Comparison of ENCODE assay signal across 8 mouse cellular contexts in the genomic region with DNA sequence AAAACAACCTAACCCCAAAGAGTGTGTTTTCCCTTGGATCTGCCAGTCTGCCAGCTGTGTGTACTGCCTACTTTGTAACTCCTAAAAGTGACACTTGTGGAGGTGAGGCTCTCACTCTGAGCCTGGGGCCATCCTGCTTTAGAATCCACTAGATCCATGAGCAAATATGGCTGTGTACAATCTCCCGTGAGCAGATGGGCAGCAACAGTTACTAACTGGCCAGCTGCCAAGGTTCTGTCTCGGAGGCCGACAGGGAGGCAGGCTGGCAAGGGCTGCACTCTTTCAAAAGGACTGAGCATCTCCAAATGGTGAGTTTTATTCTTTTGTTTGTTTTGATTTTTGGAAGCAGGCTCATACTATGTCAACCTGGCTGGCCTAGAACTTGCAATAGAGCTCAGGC. TPM values are rescaled to one million over a fixed set of nuclear protein-coding genes. Genes with fewer than 3 reads are reported as not detected.
DNase-seq lines count a peak whose midpoint lies in the region.

No protein-coding gene starts in this region.

- intact Hi-C loops in heart, postnatal 10 days (cut with DNase I) = no loop called here

- DNase-seq in heart, postnatal 4 days = peak; percentile 37
- no peak for DNase-seq in heart, postnatal 10 days
- DNase-seq in right cerebral cortex, postnatal 10 days (ENCODE audit: low spot score in 2 of 2) = peak; percentile 43 to 46
- DNase-seq in right cerebral cortex, adult 18-20 months = no peak
- DNase-seq in cerebellum, postnatal 10 days = peak; percentile 96
- peak; percentile 9 to 22 for DNase-seq in spleen, postnatal 36 days (ENCODE audit: low spot score in 2 of 2)
- no peak for DNase-seq in lung, postnatal 14 days
- DNase-seq in ovary, postnatal 36 days (ENCODE audit: low spot score) = no peak

RNA-seq across cellular contexts. Expression of a gene that starts 6.4 kb away (rescaled TPM):
- total RNA-seq in heart, postnatal 4 days (2021) = not detected
- total RNA-seq in heart, postnatal 10 days (2021) = not detected

RNA-seq across cellular contexts. Expression of a gene that starts 22.8 kb away (rescaled TPM):
- total RNA-seq in heart, postnatal 4 days (2021) = 10 to 100 TPM; 11.2 to 12.1 TPM
- total RNA-seq in heart, postnatal 10 days (2021) = 10 to 100 TPM; 11.8 to 12.8 TPM

Comparison
In these comparisons a context has a peak if more than half of its experiments do, and no peak if none do; other contexts are left out.
1. DNase-seq: peak in heart, postnatal 4 days (single experiment), right cerebral cortex, postnatal 10 days (2 of 2), cerebellum, postnatal 10 days (2 of 2) and spleen, postnatal 36 days (2 of 2); none in heart, postnatal 10 days (0 of 2), right cerebral cortex, adult 18-20 months (single experiment), lung, postnatal 14 days (single experiment) and ovary, postnatal 36 days (single experiment).